Mouse (Mus musculus) left cerebral cortex, postnatal 36 days (tissue): ENCODE results near the gene Ace3. TPM values are rescaled to one million over a fixed set of nuclear protein-coding genes. Genes with fewer than 3 reads are reported as not detected.
"Not testable (repeated sequence)": the region's sequence is repeated elsewhere in the genome, so short reads cannot be mapped to it uniquely, and the experiment has no call there.

Experiments
- DNase-seq, 2 experiments: peaks; one replicate each; pipeline ENCODE4 v3.0.0; 2021 to 2022; ENCODE audit warnings: low spot score in 2 of 2, mixed read lengths in 1 of 2
- intact Hi-C: fragments of 180-260 bp; cut with DNase I; formaldehyde crosslinking; loops from one replicate; pipeline ENCODE4 v1.15.1; 2025
- total RNA-seq, 2 experiments: library from RNA; stranded (reverse); gene quantifications; 2 replicates each; pipeline ENCODE4 v1.2.3; 2021

Ace3 gene
- total RNA-seq, 2 experiments from 2014 or later: not detected

DNA sequence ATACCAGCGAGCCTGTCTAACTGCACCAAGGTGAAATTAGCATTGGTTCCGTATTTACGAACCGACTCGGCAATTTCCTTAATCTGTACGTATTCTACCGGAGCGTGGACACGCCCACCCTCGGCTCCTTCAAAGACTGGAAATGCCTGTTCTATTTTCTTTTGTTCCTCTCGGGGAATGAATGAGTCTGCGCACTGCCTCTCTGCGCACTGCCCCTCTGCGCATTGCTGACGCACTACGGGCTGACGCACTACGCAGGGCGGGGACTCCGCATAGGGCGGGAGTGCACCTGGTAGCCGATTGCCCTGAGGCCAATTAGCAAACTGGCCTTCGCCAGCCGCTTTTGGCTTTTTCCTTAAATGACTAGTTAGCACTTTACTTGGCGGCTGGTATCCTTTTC, 37.6 kb downstream of the Ace3 start:
- intact Hi-C loops, DNase-seq: not testable (repeated sequence)

DNA sequence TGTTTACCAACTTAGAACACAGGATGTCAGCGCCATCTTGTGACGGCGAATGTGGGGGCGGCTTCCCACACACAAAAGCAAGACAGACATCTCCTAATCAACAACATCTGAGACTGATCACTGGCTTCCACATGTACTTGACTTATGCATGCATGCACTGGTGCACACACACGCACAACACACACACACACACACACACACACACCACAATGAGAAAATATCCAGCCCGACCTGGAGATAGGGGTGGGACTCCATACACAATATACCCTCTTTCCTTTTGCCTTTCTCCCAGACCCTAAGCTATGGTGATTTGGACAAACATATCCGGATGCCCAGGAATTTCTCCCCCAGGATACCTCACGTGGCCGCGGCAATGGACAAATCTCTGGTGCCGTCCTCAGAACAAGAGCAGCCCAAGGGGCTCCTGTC, 39.0 kb downstream of the Ace3 start:
- intact Hi-C loops: no loop called here
- DNase-seq: no peak

DNA sequence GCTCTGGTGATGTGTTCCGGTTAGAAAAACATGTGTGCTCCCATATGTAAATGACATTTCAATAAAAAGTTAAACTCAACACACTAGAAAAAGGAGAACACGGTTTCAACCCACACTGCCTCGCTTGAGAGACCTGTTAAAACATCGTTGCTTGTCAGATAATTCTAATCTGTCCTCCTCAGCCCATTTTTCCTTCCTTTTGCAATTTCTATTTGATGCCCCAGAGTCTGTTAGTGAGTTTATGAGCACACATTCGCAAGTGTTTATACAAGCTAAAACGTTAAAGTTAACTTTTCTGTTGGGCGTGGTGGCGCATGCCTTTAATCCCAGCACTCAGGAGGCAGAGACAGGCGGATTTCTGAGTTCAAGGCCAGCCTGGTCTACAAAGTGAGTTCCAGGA, 40.5 kb downstream of the Ace3 start:
- intact Hi-C loops: no loop called here
- DNase-seq: no peak

DNA sequence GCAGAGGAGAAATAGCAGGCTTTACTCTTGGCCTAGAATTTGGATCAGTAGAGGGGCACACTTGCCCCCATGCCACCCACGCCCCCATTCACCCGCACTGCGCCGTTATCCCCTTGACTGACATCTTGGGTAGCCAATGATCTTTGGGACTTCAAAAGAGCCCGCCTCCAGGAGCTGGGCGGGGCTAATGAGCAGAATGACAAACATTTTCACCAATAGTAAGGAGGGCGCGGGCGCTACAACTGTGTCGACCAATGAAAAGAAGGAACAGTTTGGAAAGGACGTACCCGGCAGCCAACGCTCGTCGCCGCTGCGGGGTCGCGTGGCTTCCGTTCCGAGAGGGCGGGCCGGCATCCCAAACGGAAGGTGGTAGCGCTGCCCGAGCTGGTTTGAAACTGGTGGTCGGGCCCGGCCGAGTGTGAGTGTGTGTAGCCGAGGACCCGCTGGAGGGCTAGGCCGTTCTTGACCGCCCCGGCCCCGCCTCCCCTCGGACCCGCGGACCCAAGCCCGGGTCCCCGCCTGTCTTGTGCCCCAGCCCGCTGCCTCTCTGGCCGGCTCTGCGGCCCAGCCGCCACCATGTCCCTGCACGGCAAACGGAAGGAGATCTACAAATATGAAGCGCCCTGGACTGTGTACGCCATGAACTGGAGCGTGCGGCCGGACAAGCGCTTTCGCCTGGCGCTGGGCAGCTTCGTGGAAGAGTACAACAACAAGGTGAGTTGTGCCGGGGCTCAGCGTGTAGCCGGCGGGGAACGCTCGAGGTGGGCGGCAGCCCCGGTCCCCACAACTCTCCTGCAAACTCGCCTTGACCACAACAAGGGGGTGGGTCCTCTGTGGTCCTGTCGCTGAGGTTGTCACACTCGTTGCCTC, 42.3 kb downstream of the Ace3 start, which contains the start of gene Dcaf7:
Gene Dcaf7 (plus strand): TSS at position 325 of the 870 bp plus-strand sequence.
- intact Hi-C loops: no loop called here
- peak; percentile 98 to 99 for DNase-seq

DNA sequence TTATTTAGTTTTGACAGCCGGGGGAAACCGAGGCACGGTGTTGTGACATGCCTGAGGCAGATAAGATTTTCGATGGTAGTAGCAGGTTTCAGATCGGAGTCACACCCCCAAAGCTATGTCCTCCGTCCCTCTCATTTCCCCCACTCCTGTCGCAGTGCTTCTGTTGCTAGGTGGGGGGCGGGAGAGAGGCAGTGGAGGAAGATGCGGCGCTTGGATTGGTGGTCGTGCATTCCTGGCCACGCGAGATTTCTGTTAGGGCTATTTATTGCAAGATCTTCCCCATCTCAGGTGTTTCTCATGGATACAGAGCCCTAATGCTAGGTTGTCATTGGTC, 42.9 kb downstream of the Ace3 start:
- DNase-seq: peak; percentile 76 to 79
- intact Hi-C loops: no loop called here

DNA sequence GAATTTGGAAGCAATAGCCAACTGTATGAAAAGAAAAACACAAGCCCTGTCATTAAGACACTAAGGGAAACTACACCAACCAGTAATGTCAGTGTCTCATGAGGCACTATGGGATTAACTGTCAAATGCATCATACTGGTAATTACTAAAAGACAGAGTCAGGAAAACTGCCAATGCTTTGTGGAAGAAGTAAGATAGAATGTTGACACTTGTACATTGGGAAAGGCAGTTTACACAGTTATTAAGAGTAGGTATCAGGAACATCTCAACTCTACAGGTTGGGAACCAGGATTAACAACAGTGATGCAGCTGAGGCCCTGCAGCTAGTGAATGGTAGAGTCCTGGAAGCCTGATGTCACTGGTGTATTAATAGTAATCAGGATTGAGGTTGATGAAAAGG, 49.9 kb downstream of the Ace3 start:
- DNase-seq: no peak
- intact Hi-C loops: no loop called here

DNA sequence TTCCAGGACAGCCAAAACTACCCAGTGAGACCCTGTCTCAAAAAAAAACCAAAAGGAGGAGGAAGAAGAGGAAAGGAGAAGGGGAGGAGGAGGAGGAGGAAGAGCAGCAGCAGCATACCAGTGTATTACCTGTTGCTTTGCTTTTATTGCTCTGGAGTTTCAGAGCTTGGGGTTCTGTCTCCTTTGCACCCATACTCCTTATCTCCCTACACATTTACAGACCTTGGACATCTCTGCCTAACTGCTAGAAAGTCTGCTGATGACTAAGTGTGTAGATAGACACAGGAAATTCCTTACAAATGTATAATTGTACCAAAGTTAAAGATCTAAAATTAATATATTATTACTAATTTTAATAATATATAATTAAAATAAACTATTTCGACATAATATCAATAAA, 50.8 kb downstream of the Ace3 start:
- intact Hi-C loops: no loop called here
- no peak for DNase-seq

DNA sequence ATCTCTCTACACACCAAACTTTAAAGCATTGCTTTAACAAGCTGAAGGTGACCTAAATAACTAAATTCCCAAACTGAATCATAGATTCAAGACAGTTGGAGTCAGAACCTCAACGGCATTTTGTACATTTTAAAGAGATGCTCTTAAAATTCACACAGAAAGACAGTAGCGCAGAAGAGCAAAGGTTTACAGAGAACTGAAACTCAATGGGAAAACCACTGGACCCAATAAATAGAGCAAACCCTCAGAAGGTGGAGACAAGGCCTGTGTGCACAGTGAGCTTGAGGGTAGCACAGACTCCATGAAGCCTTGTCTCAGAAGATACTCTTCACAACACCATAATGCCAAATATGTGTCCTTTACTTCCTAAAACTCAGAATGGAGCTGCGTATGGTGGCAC, 51.3 kb downstream of the Ace3 start:
- intact Hi-C loops: no loop called here
- no peak for DNase-seq

GRCm38 (mm10) chr11:106046584-106046983, 52.1 kb downstream of the Ace3 start:
- intact Hi-C loops: no loop called here

GRCm38 (mm10) chr11:106053921-106054320, 59.4 kb downstream of the Ace3 start:
- no peak for DNase-seq
- intact Hi-C loops: no loop called here

More at GRCm38 (mm10) chr11:106046584-106046983, 52.1 kb downstream of the Ace3 start:
- no peak for DNase-seq

DNA sequence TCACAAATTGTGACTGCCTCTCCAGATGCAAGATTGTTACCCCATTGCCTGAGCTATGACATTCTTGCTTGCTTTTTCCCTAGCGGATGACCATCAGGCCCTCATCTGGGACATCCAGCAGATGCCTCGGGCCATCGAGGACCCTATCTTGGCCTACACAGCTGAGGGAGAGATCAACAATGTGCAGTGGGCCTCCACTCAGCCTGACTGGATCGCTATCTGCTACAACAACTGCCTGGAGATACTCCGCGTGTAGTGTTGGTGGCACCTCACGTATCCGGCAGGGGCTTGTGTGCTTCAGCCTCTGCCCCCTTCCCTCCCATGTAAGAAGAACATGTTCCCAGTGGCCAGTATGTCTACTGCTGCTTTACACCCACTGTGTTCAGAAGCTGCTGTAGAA, 60.1 kb downstream of the Ace3 start:
- intact Hi-C loops: no loop called here
- DNase-seq: no peak

Other genes starting within 250 kb of the Ace3 start
- 10 to 100 TPM; 81.8 to 88.9 TPM for gene Cyb561, start 41.3 kb upstream of the Ace3 start, total RNA-seq
- 10 to 100 TPM in 1 of 2 experiments, 1 to 10 TPM in 1; 9.2 to 11.5 TPM for gene Ace, start 26.7 kb upstream of the Ace3 start, total RNA-seq
- gene Kcnh6, start 13.4 kb downstream of the Ace3 start, total RNA-seq: 1 to 10 TPM; 2.1 to 2.2 TPM
- 100 to 1,000 TPM; 144 to 147 TPM for gene Dcaf7, start 42.2 kb downstream of the Ace3 start, total RNA-seq
- gene Taco1, start 71.4 kb downstream of the Ace3 start, total RNA-seq: 10 to 100 TPM; 17.2 to 20.3 TPM
- gene Map3k3, start 89.9 kb downstream of the Ace3 start, total RNA-seq: 10 to 100 TPM; 26.9 to 28.4 TPM
- gene Gm10840, start 166.2 kb downstream of the Ace3 start, total RNA-seq: not detected
- gene Limd2, start 166.2 kb downstream of the Ace3 start, total RNA-seq: 100 to 1,000 TPM in 1 of 2 experiments, 10 to 100 TPM in 1; 98.5 to 104 TPM
- gene Strada, start 207.5 kb downstream of the Ace3 start, total RNA-seq: 10 to 100 TPM; 26.6 to 31.2 TPM
- gene Ccdc47, start 221.7 kb downstream of the Ace3 start, total RNA-seq: 10 to 100 TPM; 79.5 to 86.6 TPM
- gene Ddx42, start 222.3 kb downstream of the Ace3 start, total RNA-seq: 10 to 100 TPM; 63.0 to 68.0 TPM